ENCODE assay signal across 28 mouse cellular contexts in the genomic region with DNA sequence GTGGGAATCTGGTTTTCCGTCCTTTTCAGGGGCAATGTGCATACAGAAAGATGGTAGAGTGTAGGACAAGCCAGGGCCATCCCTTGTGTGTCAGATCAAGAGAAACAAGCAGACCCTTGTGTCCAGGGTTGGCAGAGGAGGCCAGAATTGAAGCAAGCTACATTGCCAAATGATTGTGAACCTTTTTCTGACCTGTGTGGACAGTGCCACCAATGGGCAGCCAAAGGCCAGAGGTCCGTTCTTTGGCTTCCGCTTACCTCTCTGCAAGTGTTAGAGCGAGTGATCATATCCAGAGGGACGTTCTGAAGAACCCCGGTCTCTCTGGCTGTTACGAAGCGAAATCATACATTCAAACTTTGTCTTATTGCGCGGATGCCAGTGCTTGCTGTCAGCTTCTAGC.
"Had no signal": no experiment of that assay in that cellular context is flagged by ENCODE, and none has a peak within 500 bp of the region (broad histone marks: within the 10 kb centered on the region; RNA-seq: fewer than 3 reads in every experiment).

No protein-coding gene starts in this region.

- H3K27me3 ChIP-seq: embryonic facial prominence, embryonic 12.5 days; embryonic facial prominence, embryonic 13.5 days; embryonic facial prominence, embryonic 15.5 days; forebrain, embryonic 12.5 days; forebrain, embryonic 13.5 days; forebrain, embryonic 15.5 days had no signal

- H3K9me3 ChIP-seq: embryonic facial prominence, embryonic 10.5 days; embryonic facial prominence, embryonic 12.5 days; embryonic facial prominence, embryonic 13.5 days; embryonic facial prominence, embryonic 15.5 days; forebrain, embryonic 10.5 days; forebrain, embryonic 12.5 days; forebrain, embryonic 13.5 days; forebrain, embryonic 15.5 days had no signal

- H3K27ac ChIP-seq: embryonic facial prominence, embryonic 10.5 days; embryonic facial prominence, embryonic 12.5 days; embryonic facial prominence, embryonic 13.5 days; embryonic facial prominence, embryonic 15.5 days; forebrain, embryonic 10.5 days; forebrain, embryonic 12.5 days; forebrain, embryonic 13.5 days; forebrain, embryonic 15.5 days; gastrocnemius, adult 2 months; heart, adult 2 months had no signal

- H3K4me3 ChIP-seq: embryonic facial prominence, embryonic 10.5 days; embryonic facial prominence, embryonic 12.5 days; embryonic facial prominence, embryonic 13.5 days; embryonic facial prominence, embryonic 15.5 days; erythroblast, embryonic 14.5 days; forebrain, embryonic 10.5 days; forebrain, embryonic 12.5 days; forebrain, embryonic 13.5 days; forebrain, embryonic 15.5 days; gastrocnemius, adult 2 months; heart, adult 2 months had no signal

- H3K4me1 ChIP-seq: embryonic facial prominence, embryonic 10.5 days; embryonic facial prominence, embryonic 12.5 days; embryonic facial prominence, embryonic 15.5 days; forebrain, embryonic 10.5 days; forebrain, embryonic 12.5 days; forebrain, embryonic 13.5 days; forebrain, embryonic 15.5 days had no signal

- DNase-seq: cerebellum, adult 2 months; cerebellum, adult 8-10 months; cerebellum, adult 9-10 months; cerebellum, adult 9-11 months; cerebellum, postnatal 10 days; cerebellum, postnatal 14 days; cerebellum, postnatal 25 days; cerebellum, postnatal 36 days; embryo, embryonic 11 days; forebrain, postnatal 0 days; gastrocnemius, adult 2 months; gastrocnemius, postnatal 10 days; gastrocnemius, postnatal 14 days; gastrocnemius, postnatal 25 days; gastrocnemius, postnatal 36 days; heart, adult 11 months; heart, adult 2 months had no signal

- ATAC-seq: forebrain, embryonic 13.5 days; forebrain, embryonic 14.5 days; forebrain, embryonic 15.5 days; forebrain, embryonic 16.5 days; forebrain, postnatal 0 days had no signal

- H3K9ac ChIP-seq: embryonic facial prominence, embryonic 12.5 days; embryonic facial prominence, embryonic 13.5 days; embryonic facial prominence, embryonic 15.5 days; forebrain, embryonic 12.5 days; forebrain, embryonic 13.5 days; forebrain, embryonic 15.5 days; forebrain, postnatal 0 days had no signal

- H3K36me3 ChIP-seq: embryonic facial prominence, embryonic 10.5 days; embryonic facial prominence, embryonic 12.5 days; embryonic facial prominence, embryonic 13.5 days; embryonic facial prominence, embryonic 15.5 days; forebrain, embryonic 10.5 days; forebrain, embryonic 12.5 days; forebrain, embryonic 15.5 days had no signal

- H3K4me2 ChIP-seq: embryonic facial prominence, embryonic 12.5 days; embryonic facial prominence, embryonic 13.5 days; embryonic facial prominence, embryonic 15.5 days; forebrain, embryonic 12.5 days; forebrain, embryonic 13.5 days; forebrain, embryonic 15.5 days had no signal
